Mouse (Mus musculus): ENCODE results near the gene Fam149a.
"Not testable (repeated sequence)": the region's sequence is repeated elsewhere in the genome, so short reads cannot be mapped to it uniquely, and the experiment has no call there.

Fam149a gene

GRCm38 (mm10) chr8:45341630-45342628 is 40.2 kb downstream of the Fam149a start:
- in situ Hi-C loops (cut with MboI; ENCODE audit: low pct_unique_long_range_greater_than_20kb in 1 of 2, low sequenced_read_pairs in 2 of 2, unreplicated experiment in 1 of 2) = no loop called here

GRCm38 (mm10) chr8:45333493-45333892 is 48.6 kb downstream of the Fam149a start:
- in situ Hi-C loops (cut with MboI; ENCODE audit: low pct_unique_long_range_greater_than_20kb in 1 of 2, low sequenced_read_pairs in 2 of 2, unreplicated experiment in 1 of 2) = no loop called here

- in situ Hi-C loops (cut with MboI; ENCODE audit: low pct_unique_long_range_greater_than_20kb in 1 of 2, low sequenced_read_pairs in 2 of 2, unreplicated experiment in 1 of 2) = no loop called here
Observed at GRCm38 (mm10) chr8:45332685-45333409, 49.2 kb downstream of the Fam149a start, which contains the start of gene Cyp4v3. TSS of gene Cyp4v3 (minus strand) at chr8:45333216.

DNA sequence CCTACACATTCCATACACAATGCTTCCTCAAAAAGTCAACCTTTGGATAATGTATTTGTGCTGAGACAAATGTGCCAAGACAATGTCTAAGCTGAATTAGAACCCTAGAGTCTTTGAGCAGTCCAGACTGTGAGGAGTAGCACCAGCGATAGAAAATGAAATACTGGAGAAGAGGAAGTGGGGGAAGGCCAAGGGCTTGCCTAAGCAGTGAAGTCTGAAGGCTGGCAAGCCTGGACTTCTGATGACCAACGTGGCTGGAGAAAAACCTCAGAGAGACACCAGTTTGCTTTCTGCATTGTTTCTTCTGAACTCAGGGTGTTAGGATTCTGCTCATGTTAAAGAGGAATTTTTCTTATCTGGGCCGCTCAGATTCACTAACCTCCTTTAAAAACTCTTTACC is 51.2 kb downstream of the Fam149a start:
- in situ Hi-C loops (cut with MboI; ENCODE audit: low pct_unique_long_range_greater_than_20kb in 1 of 2, low sequenced_read_pairs in 2 of 2, unreplicated experiment in 1 of 2) = no loop called here

- in situ Hi-C loops (cut with MboI; ENCODE audit: low pct_unique_long_range_greater_than_20kb in 1 of 2, low sequenced_read_pairs in 2 of 2, unreplicated experiment in 1 of 2) = no loop called here
Observed at GRCm38 (mm10) chr8:45329206-45329980, 52.7 kb downstream of the Fam149a start.

DNA sequence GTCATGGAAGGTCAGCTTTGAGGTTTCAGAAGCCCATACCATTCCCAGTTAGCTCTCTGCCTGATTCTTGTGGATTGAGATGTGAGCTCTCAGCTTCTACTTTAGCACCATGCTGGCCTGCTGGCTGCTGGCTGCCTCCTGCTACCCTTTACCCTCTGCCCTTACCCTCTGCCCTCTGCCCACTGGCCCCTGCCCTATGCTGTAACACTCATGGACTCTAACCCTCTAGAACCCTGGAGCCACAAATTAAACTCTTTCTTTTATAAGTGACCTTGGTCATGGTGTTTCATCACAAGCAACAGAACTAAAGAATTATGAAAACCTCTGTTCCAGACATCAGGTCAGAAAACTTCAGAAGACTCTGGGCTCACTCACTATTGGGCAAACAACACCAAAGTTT is 55.0 kb downstream of the Fam149a start:
- in situ Hi-C loops (cut with MboI; ENCODE audit: low pct_unique_long_range_greater_than_20kb in 1 of 2, low sequenced_read_pairs in 2 of 2, unreplicated experiment in 1 of 2) = not testable (repeated sequence)

- in situ Hi-C loops (cut with MboI; ENCODE audit: low pct_unique_long_range_greater_than_20kb in 1 of 2, low sequenced_read_pairs in 2 of 2, unreplicated experiment in 1 of 2) = no loop called here
Observed at GRCm38 (mm10) chr8:45324151-45324550, 57.9 kb downstream of the Fam149a start.

- in situ Hi-C loops (cut with MboI; ENCODE audit: low pct_unique_long_range_greater_than_20kb in 1 of 2, low sequenced_read_pairs in 2 of 2, unreplicated experiment in 1 of 2) = no loop called here
Observed at GRCm38 (mm10) chr8:45321365-45321764, 60.7 kb downstream of the Fam149a start.

- in situ Hi-C loops (cut with MboI; ENCODE audit: low pct_unique_long_range_greater_than_20kb in 1 of 2, low sequenced_read_pairs in 2 of 2, unreplicated experiment in 1 of 2) = no loop called here
Observed at GRCm38 (mm10) chr8:45320930-45321329, 61.2 kb downstream of the Fam149a start.

DNA sequence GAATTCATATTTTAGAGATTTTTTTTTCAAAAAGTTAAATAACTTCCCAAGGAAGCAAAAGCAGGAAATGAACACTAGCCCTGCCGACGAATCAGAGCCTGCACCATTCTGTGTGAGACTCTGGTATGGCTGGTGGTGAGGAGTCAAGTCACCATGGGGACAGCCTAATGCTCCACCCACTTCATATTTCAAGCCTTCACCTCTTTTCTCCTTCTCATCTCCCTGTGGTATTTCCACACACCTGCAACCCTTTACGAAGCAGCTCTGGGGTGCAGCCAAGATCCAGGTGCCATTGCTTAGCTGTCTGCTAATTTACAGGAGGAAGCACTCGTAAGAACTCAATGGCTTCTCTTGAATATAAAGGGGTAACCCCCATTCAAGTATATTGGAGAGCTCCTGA is 71.1 kb downstream of the Fam149a start:
- in situ Hi-C loops (cut with MboI; ENCODE audit: low pct_unique_long_range_greater_than_20kb in 1 of 2, low sequenced_read_pairs in 2 of 2, unreplicated experiment in 1 of 2) = no loop called here

DNA sequence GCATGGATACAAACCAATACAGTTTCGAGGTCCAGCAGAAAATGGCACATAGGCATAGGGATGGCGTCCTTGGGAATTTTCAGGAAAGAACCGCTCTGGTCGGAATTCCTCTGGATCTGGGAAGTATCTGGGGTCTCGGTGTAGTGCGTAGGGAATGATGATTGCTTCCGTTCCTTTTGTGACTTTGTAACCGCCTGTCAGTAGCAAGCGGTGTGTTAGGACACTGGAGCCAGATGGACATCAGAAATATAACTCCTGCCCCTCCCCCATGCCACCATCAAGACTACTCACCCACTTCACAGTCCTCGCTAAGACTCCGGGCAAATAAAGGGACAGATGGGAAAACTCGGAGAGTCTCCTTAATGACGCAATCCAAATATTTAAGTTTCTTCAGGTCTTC is 73.7 kb downstream of the Fam149a start, which contains the start of gene Gm45753:
Gm45753 (minus strand) TSS at position 101 of the 400 bp plus-strand sequence.
- in situ Hi-C loops (cut with MboI; ENCODE audit: low pct_unique_long_range_greater_than_20kb in 1 of 2, low sequenced_read_pairs in 2 of 2, unreplicated experiment in 1 of 2) = no loop called here

DNA sequence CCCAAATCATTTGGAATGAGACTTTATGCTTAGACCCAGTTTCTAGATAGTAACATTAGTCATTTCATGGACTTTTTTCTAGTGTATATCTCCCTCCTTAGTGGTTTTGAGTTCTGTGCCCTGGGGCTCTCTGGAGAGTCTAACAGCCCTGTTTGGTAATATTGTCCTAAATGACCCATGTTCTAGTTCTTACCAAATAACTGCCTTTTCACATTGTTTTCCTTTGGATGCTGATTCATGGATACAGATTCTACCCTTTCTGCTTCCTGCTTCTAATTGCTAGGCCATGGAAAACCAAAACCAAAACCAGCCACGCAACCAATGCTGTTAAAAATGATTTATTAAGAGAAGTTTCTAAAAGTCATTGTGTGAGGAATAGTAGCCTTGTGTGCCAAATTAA is 76.6 kb downstream of the Fam149a start:
- in situ Hi-C loops (cut with MboI; ENCODE audit: low pct_unique_long_range_greater_than_20kb in 1 of 2, low sequenced_read_pairs in 2 of 2, unreplicated experiment in 1 of 2) = no loop called here

DNA sequence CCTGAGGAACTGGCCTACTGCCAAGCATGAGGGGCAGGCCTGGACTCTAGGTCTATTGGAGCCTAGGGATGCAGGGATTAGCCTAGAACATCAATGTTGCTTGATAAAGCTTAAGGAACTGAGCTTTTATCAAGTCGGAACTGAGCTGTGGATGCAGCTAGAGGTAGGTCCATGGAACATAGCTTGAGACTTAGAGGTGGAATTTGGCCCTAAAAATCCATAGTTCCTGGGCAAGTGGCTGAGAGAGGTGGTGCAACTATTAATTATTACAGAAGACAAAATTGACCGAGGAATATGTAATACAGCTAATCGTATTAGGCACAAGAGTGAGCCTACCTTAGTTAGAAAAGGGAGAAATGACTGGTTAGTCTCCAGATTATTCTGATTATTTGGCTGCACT is 77.7 kb downstream of the Fam149a start:
- in situ Hi-C loops (cut with MboI; ENCODE audit: low pct_unique_long_range_greater_than_20kb in 1 of 2, low sequenced_read_pairs in 2 of 2, unreplicated experiment in 1 of 2) = no loop called here

DNA sequence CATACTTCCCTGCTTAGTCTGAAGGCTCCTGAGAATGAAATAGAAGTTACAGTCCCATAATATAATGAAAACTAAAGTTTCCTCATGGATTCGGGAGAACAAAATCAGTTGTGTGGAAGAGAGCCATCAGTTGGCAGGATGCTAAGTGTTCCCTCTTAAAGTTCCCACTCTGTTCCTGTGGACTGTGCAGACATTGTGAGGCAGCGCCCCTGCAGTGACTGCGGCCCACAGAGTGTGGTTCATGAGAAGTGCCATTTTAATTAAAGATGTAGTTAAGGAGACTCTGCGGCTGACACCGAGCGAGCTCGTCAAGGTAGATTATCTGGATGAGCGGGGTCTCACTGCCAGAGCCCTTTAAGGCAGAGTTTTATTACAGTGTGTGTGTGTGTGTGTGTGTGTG is 79.7 kb downstream of the Fam149a start:
- in situ Hi-C loops (cut with MboI; ENCODE audit: low pct_unique_long_range_greater_than_20kb in 1 of 2, low sequenced_read_pairs in 2 of 2, unreplicated experiment in 1 of 2) = no loop called here

DNA sequence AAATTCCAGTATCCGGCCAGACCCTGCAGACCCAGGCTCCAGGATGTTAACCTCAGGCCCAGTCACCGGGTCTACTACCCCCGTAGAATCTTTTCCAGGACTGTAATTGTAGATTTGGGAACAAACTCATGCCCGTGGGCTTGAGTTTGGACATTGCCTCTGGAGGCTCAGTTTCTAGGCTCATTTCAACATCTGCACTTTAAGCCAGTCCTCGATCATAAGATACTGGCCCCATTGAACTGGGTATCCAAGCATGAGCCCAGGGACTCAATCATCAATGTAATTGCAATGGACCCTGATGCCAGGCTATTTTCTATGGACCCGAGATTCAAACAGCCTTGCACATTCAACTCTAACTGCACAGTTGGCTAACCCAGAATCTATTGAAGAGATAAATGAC is 86.8 kb downstream of the Fam149a start:
- in situ Hi-C loops (cut with MboI; ENCODE audit: low pct_unique_long_range_greater_than_20kb in 1 of 2, low sequenced_read_pairs in 2 of 2, unreplicated experiment in 1 of 2) = no loop called here

DNA sequence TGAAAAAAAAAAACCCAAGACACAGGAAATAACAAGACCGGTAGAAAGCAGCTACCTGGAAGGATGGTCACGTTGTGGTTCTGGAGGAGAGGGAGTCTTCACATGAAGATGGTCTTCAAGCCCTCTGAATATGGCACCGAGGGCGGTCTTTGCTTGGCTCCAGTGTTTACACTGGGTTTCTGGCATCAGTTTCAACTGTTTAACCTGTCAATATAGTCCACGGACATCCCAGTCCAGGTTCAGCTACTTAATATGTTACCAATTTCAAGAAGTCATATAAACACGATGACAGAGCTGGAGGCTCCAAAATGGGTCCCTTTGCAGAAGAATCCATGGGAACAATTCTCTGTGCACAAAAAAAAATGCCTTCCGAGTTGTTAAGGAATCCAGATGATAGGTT is 87.4 kb downstream of the Fam149a start, which contains the start of gene Klkb1:
Klkb1 (minus strand) TSS at position 173 of the 400 bp plus-strand sequence.
- in situ Hi-C loops (cut with MboI; ENCODE audit: low pct_unique_long_range_greater_than_20kb in 1 of 2, low sequenced_read_pairs in 2 of 2, unreplicated experiment in 1 of 2) = no loop called here

DNA sequence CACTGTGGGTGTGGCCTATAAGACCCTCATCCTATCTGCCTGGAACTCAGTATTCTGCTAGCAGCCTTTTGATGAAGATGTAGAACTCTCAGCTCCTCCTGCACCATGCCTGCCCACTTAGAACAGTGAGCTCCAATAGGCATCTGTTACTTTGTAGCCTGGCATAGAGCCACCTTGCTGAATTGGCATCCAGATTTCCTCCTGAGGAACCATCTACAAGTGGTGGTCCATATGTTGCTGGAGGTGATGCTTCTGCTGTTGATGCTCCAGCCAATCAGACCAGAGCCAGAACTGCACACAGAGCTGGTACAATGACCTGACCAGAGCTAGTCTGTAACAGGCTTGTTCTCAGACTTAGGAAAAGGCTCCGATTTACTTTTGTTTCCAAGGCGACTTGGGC is 90.3 kb downstream of the Fam149a start:
- in situ Hi-C loops (cut with MboI; ENCODE audit: low pct_unique_long_range_greater_than_20kb in 1 of 2, low sequenced_read_pairs in 2 of 2, unreplicated experiment in 1 of 2) = no loop called here

All from mouse embryonic stem cell (cell line).